Mouse (Mus musculus) macrophage (primary cell): ENCODE data around the gene Gm49384. TPM values are rescaled to one million over a fixed set of nuclear protein-coding genes. Genes with fewer than 3 reads are reported as not detected.

Source experiments
- H3K27ac ChIP-seq: fragments of 350-480 bp; formaldehyde crosslinking; 2 replicates; pipeline ENCODE4 v1.9.0; 2021
- H3K36me3 ChIP-seq: fragments of 350-480 bp; formaldehyde crosslinking; 2 replicates; pipeline ENCODE4 v1.9.0; 2021; ENCODE audit errors: inconsistent target
- H3K4me3 ChIP-seq: fragments of 350-480 bp; formaldehyde crosslinking; 2 replicates; pipeline ENCODE4 v1.9.0; 2021; ENCODE audit errors: inconsistent target
- H3K79me2 ChIP-seq: fragments of 350-480 bp; formaldehyde crosslinking; 2 replicates; pipeline ENCODE4 v1.9.0; 2021; ENCODE audit errors: inconsistent target
- WGBS: methylation state at CpG from one replicate; pipeline ENCODE4 v1.1.7; 2026; ENCODE audit warnings: inconsistent platforms; ENCODE audit not compliant: missing documents; 5-methylcytosine and 5-hydroxymethylcytosine counted together
- polyA plus RNA-seq: library from polyadenylated mRNA; stranded (reverse); fragments of 250-400 nt; gene quantifications from 3 replicates; pipeline ENCODE4 v1.2.4, GENCODE M21; 2018; ENCODE audit warnings: inconsistent platforms

Gm49384 gene
- polyA plus RNA-seq, 1 experiment from 2014 or later, result 6.7 TPM

GRCm38 (mm10) chr12:69215000-69215785, 11.1 kb upstream of the Gm49384 start:
- Histone ChIP-seq H3K36me3 (no peaks in the 10 kb centered on the region), H3K79me2 (no peaks in the 10 kb centered on the region), H3K4me3 (no peak overlapping the region), H3K27ac (no peak overlapping the region)
- 80% methylated on average over 3 of the region's 3 CpGs for WGBS

GRCm38 (mm10) chr12:69214393-69214792, 10.3 kb upstream of the Gm49384 start:
- Histone ChIP-seq H3K27ac (no peak overlapping the region), H3K4me3 (no peak overlapping the region), H3K79me2 (no peaks in the 10 kb centered on the region), H3K36me3 (no peaks in the 10 kb centered on the region)
- WGBS, result 39% methylated on average over 7 of the region's 7 CpGs

- Histone ChIP-seq H3K4me3 (no peak overlapping the region), H3K36me3 (no peaks in the 10 kb centered on the region), H3K27ac (no peak overlapping the region), H3K79me2 (no peaks in the 10 kb centered on the region)
- WGBS, result 97% methylated on average over 9 of the region's 13 CpGs
Measured at GRCm38 (mm10) chr12:69213186-69213777, 9.2 kb upstream of the Gm49384 start.

GRCm38 (mm10) chr12:69211057-69211456, 7.0 kb upstream of the Gm49384 start:
- no peak overlapping the region for H3K27ac ChIP-seq
- no peaks in the 10 kb centered on the region for H3K79me2 ChIP-seq
- WGBS, result 93% methylated on average over 5 of the region's 5 CpGs
- no peaks in the 10 kb centered on the region for H3K36me3 ChIP-seq
- no peak overlapping the region for H3K4me3 ChIP-seq

GRCm38 (mm10) chr12:69210056-69210979, 6.3 kb upstream of the Gm49384 start:
- Histone ChIP-seq H3K27ac (no peak overlapping the region), H3K36me3 (no peaks in the 10 kb centered on the region), H3K79me2 (no peaks in the 10 kb centered on the region), H3K4me3 (no peak overlapping the region)
- 97% methylated on average over 18 of the region's 18 CpGs for WGBS

- no peaks in the 10 kb centered on the region for H3K79me2 ChIP-seq
- H3K36me3 ChIP-seq, result no peaks in the 10 kb centered on the region
- H3K4me3 ChIP-seq, result no peak overlapping the region
- H3K27ac ChIP-seq, result no peak overlapping the region
- WGBS, result 75% methylated on average over 2 of the region's 2 CpGs
Measured at GRCm38 (mm10) chr12:69208520-69208919, 4.5 kb upstream of the Gm49384 start.

GRCm38 (mm10) chr12:69207926-69208325, 3.9 kb upstream of the Gm49384 start:
- Histone ChIP-seq H3K79me2 (no peaks in the 10 kb centered on the region), H3K4me3 (no peak overlapping the region), H3K27ac (no peak overlapping the region), H3K36me3 (no peaks in the 10 kb centered on the region)
- WGBS, result 97% methylated on average over 7 of the region's 7 CpGs

- no peak overlapping the region for H3K4me3 ChIP-seq
- no peaks in the 10 kb centered on the region for H3K36me3 ChIP-seq
- 96% methylated on average over 8 of the region's 8 CpGs for WGBS
- no peaks in the 10 kb centered on the region for H3K79me2 ChIP-seq
- H3K27ac ChIP-seq, result no peak overlapping the region
Measured at GRCm38 (mm10) chr12:69207396-69207795, 3.3 kb upstream of the Gm49384 start.

GRCm38 (mm10) chr12:69198985-69199384, 5.1 kb downstream of the Gm49384 start:
- Histone ChIP-seq H3K4me3 (no peak overlapping the region; the same call in 1 of the 2 replicates), H3K79me2 (peaks cover 40% of the 10 kb centered on the region), H3K36me3 (no peaks in the 10 kb centered on the region), H3K27ac (peak overlapping the region; percentile 45)

GRCm38 (mm10) chr12:69198164-69198535, 5.9 kb downstream of the Gm49384 start, which contains the start of gene Dnaaf2:
Gene Dnaaf2, minus strand, starts transcription at chr12:69198429.
- Histone ChIP-seq H3K4me3 (peak within 1 kb of the TSS; percentile 85), H3K79me2 (peaks cover 44% of the 10 kb centered on the region), H3K27ac (peak within 1 kb of the TSS; percentile 45), H3K36me3 (no peaks in the 10 kb centered on the region)
- WGBS, result 3% methylated on average over 18 of the region's 18 CpGs

GRCm38 (mm10) chr12:69197378-69198163, 6.5 kb downstream of the Gm49384 start:
- under 1% methylated on average over 89 of the region's 94 CpGs for WGBS

GRCm38 (mm10) chr12:69196444-69197377, 7.4 kb downstream of the Gm49384 start, which contains the start of gene Gm49383:
Gene Gm49383, minus strand, starts transcription at chr12:69197104.
- under 1% methylated on average over 75 of the region's 75 CpGs for WGBS
- Histone ChIP-seq H3K27ac (peak within 1 kb of the TSS; percentile 43), H3K4me3 (peak within 1 kb of the TSS; percentile 85), H3K79me2 (peaks cover 44% of the 10 kb centered on the region), H3K36me3 (no peaks in the 10 kb centered on the region)

More at GRCm38 (mm10) chr12:69197378-69198163, 6.5 kb downstream of the Gm49384 start:
- peak overlapping the region; percentile 85 for H3K4me3 ChIP-seq
- no peaks in the 10 kb centered on the region for H3K36me3 ChIP-seq
- peak overlapping the region; percentile 12; the same call in 1 of the 2 replicates for H3K27ac ChIP-seq
- peaks cover 44% of the 10 kb centered on the region for H3K79me2 ChIP-seq

GRCm38 (mm10) chr12:69192637-69193036, 11.4 kb downstream of the Gm49384 start:
- 100% methylated on average over 2 of the region's 2 CpGs for WGBS
- Histone ChIP-seq H3K36me3 (0 out of 2 replicates have a peak, but pooled peaks cover 10% of the 10 kb centered on the region), H3K4me3 (no peak overlapping the region)

More at GRCm38 (mm10) chr12:69192637-69193036, 11.4 kb downstream of the Gm49384 start:
- H3K79me2 ChIP-seq, result peaks cover 50% of the 10 kb centered on the region
- H3K27ac ChIP-seq, result no peak overlapping the region
